Mouse (Mus musculus): ENCODE data around the gene Edil3. TPM values are rescaled to one million over a fixed set of nuclear protein-coding genes. Genes with fewer than 3 reads are reported as not detected.

Gene Edil3
- under 1 TPM; 0.08 to 0.26 TPM for total RNA-seq (2021)
- long read RNA-seq, experiment 1: 0 reads
- long read RNA-seq, experiment 2: 0 reads

DNA sequence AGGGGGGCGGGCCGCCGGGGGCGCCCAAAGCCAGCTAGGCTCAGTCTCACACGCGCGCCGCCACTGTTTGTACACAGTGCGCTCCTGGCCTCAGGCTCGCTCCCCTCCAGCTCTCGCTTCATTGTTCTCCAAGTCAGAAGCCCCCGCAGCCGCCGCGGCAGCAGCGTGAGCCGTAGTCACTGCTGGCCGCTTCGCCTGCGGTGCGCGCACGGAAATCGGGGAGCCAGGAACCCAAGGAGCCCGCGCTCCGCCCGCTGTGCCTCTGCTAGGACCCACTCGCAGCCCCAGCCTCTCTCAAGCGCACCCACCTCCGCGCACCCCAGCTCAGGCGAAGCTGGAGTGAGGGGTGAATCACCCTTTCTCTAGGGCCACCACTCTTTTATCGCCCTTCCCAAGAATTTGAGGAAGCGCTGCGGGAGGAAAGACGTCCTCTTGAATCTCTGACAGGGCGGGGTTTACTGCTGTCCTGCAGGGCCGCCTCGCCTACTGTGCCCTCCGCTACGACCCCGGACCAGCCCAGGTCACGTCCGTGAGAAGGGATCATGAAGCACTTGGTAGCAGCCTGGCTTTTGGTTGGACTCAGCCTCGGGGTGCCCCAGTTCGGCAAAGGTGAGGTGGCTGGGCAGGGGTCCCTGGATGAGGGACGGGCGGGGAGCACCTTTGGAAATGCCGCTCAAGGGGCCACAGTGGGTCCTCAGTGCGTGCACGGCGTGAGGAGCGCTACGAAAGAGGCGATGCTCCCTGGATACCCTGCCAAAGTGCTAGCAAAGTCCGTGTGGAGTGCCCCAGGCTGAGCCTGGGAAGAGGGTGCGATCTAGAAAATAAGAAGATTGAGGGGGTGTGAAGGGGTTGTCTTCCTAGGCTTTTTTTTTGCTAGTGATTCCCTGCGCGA, at the start of gene Edil3:
Gene Edil3, plus strand, starts transcription at position 33 of the 892 bp plus-strand sequence.
- DNase-seq: no peak

DNA sequence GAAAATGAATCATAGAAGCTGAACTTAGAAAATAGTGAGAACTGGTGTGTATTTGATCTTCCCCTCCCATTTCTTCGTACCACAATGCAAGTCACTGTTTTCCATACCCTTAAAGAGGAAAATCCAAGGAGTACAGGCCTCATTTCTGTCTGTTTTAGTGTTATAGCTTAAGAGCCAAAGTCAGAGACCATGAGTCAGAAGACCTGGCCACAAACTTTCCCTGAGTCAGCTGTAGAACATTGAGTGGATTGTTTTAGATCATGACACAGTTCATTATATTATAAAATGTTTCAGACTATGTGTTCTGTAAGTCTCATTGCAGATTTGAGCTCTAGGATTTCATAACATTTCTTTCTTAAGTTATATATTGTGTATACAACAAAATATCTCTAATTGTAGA, 22.1 kb upstream of the Edil3 start:
- DNase-seq: no peak

DNA sequence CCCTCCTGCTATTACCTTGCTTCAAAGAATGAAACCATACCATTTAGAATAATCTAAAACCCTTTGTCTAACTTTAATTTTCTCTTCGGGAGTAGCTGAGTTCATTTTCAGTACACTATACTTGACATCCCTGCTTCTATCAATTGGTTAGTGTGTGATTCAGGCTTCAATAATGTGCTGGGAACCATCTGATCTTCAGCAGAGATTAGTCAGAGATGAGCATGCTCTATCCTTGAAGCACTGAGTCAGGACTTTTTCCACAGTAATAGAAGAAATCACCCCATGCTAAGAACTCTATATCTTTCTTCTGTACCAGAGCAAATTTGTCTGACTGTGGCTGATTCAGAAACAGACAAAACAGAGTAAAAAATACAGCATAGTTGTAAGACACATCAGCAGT, 20.3 kb upstream of the Edil3 start:
- no peak for DNase-seq

DNA sequence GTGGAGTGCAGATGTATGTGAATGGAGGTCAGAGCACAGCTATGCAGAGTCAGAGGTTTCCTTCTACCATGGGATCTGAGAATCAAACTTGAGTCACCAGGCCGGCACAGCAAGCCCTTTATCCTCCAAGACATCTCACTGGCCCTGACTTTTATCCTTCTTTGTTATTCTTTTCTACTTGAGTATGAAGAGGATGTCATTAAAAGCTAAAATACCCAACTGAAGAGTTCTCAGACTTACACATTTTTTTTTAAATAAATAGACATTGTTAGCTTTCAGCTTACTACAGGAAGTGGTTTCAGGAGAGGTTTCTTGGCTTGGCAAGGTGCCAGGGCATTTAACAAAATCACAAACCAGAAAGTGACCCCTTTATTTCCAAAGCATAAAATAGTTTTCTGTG, 15.4 kb upstream of the Edil3 start:
- no peak for DNase-seq

DNA sequence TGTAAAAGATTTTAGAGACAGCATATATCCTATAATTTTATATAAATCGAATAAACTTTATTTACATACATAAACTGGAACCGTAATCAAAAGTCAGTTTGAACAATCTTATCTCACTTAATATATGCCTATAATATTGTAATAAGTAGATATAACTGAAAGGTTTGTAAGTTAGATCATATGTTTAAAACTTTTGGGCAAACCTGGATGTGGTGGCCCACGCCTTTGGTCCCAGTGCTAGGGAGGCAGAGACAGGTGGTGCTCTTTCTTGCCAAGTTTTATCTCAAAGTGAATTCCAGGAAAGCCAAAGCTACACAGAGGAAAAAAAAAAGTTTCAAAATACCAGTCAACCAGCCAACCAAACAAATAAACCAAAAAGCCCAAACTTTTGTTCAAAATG, 15.0 kb upstream of the Edil3 start:
- no peak for DNase-seq

DNA sequence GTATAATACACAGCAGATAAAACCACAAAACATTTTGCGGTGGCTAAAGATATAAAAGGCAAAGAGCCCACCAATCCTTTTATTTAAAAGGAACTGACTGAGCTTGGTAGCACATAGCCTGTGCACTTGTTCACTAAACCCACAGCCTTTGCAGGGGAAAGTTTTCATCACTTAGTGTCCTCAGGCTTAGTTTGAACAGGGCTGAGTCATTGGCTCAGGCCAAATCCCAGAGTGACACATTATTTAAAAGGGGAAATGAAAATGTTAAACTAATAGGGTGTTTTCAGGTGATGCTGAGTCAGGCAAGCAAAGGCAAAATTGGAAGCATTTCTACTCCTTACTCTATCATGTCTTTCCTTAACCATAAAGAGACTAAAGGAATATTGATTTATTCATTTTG, 11.2 kb upstream of the Edil3 start:
- DNase-seq: no peak

DNA sequence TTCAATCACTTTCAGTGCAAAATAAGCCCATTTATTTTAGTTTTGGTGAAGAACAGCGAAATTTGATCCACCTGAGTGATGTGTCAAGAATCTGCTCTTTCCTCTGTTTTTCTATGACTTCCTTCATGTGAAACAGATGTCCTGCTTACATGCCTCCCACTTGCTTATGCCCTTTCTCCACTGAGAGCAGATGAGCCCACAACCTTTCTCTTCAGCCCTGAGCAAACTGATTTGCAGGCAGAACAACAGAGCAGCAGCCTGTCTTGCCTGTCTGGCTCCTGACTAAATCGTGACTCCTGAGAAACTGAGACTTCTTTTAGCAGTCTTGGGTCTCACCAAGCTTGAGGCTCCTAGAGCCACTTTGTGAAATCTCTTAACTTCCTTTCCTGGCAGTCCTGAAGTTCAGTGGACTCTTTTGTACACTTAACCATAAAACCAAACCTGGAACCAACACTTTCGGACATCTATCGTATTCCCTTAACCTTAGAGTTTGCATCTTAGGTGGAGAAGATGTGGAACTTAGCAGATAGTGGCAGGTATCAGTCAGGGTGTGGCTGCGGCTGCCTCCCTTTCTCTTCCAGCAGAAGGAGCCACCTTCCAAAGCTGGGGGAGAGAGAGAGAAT, 475 bp upstream of the Edil3 start:
- DNase-seq: no peak

DNA sequence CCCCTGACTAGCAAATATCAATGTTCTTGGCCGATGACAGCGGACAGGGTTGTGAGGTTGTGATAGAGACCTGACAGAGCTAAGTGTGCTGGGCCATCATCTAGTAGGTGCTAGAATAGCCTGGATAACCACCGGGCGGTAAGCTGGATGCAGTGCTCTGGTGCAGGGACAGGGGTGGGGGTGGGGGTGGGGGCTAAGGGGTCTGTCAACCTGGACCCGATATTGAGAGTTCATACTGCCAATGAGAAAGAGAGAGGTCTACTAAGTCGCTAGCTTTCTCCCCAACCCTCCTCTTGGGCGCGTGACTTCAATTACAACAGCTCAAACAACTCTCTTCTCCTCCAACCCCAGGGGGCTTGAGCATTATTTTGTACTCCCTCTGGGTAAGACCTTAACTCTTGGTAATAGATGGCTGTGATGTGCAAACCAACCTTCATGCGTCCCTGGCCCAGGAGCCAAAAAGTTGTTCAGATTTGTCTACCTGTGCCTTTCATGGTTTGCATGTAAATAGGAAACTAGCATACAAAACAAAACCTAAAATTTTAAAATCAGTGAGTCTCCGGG, 1.1 kb downstream of the Edil3 start:
- no peak for DNase-seq

DNA sequence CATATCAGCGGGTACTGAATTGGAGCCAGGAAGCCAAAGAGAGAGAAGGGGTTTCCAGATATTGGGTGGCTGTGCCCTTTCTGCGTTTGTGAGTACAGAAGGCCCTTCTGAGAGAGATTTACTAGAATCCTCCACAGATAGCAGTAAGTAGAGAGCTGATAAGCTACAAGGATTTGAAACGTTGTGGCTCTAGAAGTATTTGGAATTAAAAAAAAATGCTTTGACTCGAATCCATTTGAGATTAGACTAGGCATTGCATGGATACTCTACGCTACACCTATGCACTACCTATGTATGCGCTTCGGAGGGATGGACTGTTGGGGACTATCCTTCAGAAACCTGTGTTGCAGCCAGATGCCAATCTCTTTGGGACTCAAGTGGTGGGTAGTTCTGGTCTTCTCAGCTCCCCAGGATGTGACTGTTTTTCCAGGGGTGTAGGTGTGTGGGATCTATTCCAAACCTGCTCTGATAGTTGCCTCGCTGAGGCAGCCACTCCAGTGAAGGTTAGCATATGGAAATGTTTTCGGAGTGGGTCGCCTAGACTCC, 1.8 kb downstream of the Edil3 start:
- DNase-seq: no peak

DNA sequence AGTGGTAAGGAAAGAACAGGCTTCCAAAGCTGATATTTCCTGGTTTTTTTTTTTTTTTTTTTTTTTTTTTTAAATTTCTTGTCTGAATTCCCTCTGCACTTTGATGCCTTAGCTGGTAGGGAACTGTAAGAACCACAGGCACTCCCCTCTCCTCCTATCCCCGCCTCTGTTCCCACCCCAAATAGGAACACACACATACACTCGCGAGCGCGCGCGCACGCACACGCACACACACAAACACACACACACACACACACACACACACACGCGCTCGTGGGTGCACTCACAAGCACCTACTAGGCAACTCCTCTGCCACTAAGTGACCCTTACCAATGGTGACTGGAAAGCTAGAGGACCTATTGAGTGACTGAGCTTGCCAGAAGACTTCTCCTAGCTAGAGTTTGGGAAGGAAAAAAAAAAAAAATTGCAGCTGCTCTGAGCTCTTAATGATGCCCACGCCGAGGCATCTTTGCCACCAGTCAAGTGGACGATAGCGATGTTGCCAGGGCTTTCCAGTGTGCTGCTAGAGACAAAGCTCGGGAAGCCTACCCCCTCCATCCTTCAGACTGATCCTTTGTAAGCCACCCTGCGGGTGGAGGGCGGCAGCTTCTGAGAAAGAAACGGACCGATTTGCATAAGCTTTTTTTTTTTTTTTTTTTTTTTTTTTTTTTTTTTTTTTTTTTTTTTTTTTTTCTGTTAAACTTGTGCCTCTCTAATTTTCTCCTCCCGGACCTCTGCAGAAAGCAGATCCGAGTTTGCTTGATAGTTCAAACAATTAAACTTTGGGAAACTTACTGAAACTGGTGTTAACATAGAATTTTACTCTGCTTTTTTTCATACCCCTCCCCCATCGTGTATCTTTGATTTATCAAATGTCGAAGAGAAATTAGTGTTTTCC, 2.5 kb downstream of the Edil3 start:
- no peak for DNase-seq

DNA sequence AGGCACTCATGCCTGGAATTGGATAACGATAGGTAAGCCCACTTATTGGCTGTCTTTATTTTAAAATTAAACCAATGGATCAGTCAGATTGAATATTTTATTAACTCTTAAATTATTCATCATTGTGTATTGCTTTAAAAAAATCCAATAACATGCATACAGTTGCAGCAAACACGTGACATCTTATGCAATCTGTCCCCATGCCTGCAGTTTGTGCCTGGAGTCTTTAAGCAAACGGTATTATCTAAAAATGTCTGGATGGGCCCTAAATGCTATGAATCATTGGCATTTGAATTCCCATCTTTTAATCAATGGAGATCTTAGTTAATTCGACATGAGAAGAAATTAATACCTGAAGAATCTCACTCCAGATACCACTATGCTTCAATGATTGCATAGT, 3.2 kb downstream of the Edil3 start:
- DNase-seq: no peak

DNA sequence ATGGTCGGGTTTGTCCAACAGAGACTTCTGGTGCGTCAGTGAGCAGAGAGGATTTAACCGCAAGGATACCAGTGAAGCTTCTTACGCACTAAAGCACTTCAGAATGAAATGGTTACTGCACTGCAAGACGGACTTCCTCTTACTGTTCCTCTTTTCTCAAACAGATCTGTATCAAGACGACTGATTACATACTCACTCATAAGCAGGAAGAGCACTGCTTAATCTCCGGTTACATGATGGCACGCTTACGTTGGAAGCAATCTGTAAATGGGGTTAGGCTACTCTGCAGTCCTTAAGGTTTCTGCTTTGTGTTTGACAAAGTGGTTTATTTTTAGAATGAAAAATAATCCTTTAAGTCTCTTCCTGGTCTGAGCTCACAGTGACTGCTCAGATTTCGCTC, 7.1 kb downstream of the Edil3 start:
- DNase-seq: no peak

DNA sequence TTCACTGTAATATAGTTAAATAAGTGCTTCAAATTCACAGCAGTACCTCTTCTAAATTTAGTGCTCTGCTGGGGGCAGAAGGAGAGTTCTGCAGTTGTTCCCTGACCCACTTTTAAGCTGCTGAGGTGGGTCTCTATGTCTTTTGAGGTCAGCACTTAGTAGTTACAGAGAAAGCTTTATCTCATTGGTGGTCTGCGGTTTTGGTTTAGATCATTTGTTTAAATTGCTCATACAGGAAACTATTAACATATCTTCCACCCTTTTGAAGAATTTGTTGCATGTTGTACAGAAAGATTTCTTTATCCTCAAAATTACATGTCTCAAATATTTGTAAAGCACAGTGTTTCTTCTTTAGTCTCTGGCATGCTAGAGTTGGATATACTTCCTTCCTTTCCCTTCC, 12.5 kb downstream of the Edil3 start:
- DNase-seq: no peak

DNA sequence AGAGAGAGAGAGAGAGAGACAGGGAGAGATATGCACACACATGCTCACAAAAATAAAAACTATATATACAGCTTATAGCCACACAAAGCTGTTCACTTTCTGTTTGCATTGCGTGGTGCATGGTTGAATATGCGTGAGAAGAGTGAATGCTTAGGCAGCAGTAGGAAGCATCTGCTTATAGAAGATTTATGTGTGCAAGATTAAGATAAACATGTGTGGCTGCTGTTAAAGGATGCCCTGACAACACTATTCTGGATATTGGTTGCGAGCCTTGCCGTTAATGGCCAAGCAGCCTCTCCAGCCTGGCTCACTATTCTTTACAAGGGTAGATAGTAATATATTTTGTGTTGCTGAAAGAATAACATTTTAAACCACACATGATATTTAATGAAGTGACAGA, 28.5 kb downstream of the Edil3 start:
- no peak for DNase-seq

DNA sequence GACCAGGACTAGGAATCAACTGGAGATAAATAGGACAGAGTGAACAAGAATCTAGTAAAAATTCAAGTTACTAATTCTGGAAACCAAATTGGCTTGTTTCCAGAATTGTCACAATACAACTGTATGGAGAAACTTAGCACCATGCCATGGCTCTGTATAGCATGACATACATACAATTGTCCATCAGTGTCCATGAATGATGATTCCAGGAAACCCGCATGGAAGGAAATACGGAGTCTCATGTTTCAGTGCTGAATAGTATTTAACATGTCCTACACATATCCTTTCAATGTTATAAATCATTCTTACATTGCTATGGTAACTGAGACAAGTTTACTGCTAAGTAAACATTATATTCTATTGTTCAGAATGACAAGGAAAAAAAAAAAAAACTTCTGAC, 58.7 kb downstream of the Edil3 start:
- DNase-seq: no peak

DNA sequence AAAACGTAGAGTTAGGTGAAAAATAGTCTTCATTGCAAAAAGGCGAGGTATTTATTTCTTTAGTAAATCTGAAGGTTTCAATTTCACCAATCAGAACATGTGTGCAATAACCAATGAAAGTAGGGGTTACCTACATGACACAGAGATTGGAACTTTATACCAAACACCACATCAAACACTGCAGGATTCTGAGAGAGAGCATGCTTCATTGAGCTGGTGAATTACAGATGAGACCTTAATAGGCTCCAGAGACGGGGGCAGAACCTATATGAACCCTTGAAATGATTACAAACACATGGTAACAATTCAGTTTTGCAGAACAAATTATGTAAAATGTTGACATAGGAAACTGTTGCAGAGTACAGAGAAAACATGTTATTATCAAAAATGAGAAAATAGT, 69.5 kb downstream of the Edil3 start:
- no peak for DNase-seq

DNA sequence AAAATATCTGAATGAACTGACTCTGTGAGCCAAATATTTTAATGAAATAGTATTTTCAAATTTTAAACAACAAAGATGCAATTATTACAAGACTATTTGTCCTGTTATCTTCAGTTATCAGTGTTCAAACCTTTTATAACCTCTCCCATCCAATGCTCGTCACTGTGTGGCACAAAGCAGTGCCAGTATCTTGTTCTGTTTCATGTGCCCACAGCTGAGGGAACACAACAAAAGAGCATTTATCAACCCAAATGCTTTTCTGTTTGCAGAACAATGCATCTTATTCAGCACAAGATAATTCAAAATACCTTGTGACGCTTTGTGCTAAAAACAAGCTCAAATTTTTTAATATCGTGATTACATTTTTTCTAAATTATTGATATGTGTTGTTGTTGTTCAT, 78.8 kb downstream of the Edil3 start:
- no peak for DNase-seq

DNA sequence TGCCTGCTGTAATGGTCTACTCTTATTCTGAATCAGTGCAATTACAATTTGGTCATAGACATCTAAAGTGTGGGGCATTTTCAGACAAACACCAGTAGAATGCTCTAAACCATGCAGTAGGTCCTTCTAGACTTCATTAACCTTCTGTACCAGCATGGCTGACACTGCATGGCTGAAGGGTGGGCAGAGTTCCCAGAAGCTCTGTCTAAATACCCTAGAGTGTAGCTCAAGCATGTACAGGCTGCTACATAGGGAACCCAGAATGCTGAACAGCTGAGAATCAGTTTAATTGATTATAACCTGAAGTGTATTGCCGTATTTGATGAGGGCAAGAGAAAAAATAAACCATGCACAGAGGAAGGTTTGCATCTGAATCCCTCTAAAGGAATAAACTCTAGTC, 86.1 kb downstream of the Edil3 start:
- DNase-seq: no peak

DNA sequence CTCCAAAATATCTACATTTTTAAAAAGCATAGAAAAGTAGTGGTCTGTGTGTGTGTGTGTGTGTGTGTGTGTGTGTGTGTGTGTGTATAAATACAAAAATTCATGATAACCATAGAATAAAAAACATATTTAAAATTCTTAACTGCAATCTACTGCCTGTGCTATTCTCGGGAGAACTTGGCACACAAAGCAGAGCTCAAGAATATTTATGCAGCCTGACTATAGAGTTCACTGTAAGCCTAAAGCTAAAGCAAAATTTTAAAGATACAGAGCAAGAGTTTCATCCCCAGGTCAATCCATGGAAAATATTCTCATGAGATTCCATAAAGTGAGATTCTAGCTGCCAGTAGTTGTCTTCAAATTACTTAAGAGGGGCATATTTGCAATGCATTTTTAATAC, 86.9 kb downstream of the Edil3 start:
- DNase-seq: no peak

DNA sequence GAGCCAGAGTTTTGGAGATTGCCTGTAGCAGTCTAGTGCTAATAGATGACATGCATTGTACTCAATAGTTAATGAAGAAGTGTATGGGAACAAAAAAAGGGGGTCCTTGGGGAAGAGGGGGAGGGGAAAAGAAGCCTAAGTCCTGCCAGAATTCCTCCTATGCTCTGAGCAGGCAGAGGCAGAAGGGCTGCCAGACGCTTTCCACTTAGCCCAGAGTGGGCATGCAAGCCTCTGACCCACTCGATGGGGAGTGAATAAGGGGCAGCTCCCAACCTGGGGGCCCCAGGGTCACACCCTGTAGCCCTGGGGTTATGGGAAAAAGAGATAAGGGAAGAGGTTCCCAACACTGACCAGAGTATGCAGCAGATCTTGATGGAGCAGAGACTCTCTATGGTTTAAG, 95.2 kb downstream of the Edil3 start:
- DNase-seq: no peak

DNA sequence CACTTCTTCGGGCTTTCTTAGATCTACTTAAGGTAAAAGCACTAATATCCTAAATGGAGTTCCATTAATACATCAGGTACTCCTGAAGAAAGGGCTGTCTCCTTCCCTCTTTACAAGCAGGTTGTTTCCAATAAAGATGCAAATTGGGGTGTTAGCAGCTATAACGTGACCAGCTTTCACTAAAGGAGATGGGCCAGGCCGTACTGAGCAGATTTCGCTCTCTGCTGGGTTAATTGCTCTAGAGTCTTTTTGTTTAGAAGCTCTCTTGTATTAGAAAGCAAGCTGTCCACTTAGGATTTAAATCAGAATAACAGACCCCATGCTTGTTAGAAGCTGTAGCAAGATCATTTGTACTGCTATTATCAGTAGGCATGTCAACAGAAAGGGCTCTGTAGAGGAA, 108.4 kb downstream of the Edil3 start:
- no peak for DNase-seq

DNA sequence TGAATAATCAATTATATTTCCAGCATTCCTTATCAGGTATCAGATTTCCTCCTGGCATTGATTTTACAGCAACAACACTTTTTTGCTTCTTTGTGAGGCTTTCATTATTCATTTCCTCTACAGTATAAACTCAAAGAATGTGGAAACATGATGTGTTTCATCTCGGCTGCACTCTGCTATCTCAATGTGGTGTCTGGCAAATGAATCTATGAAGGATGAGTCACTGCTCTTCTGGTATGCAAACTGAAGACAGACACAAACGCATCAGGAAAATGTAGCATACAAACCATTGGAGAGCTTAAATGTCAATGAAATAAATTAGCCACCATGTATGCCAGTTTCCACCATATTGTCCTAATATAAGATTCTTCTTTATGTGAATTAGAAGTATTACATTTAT, 117.3 kb downstream of the Edil3 start:
- DNase-seq: no peak

Data from gastrocnemius, postnatal 25 days (tissue).